In genomic region chr17:36836427-36836812, GRCm38 (mm10) we compare ENCODE assay signal across 8 mouse cellular contexts. TPM values are rescaled to one million over a fixed set of nuclear protein-coding genes. Genes with fewer than 3 reads are reported as not detected.
DNase-seq lines count a peak whose midpoint lies in the region; ATAC-seq and TF ChIP-seq lines count a peak whose summit lies in the region.

No protein-coding gene starts in this region.

- WGBS in liver, adult 2 months: 6% methylated on average over 3 of the region's 3 CpGs
- WGBS in embryonic facial prominence, embryonic 11.5 days: 12% methylated on average over 3 of the region's 3 CpGs
- 17% methylated on average over 3 of the region's 3 CpGs for WGBS in intestine, embryonic 15.5 days
- 12% methylated on average over 3 of the region's 3 CpGs for WGBS in midbrain, embryonic 16.5 days

- H3K27me3 ChIP-seq in liver, adult 2 months (ENCODE audit: control insufficient read depth, insufficient read depth, low read length): no peaks in the 10 kb centered on the region
- H3K27me3 ChIP-seq in embryonic facial prominence, embryonic 11.5 days (ENCODE audit: control insufficient read depth, insufficient read depth, low read length): no peaks in the 10 kb centered on the region
- H3K27me3 ChIP-seq in intestine, embryonic 15.5 days (replicated peaks): no peaks in the 10 kb centered on the region
- no peaks in the 10 kb centered on the region for H3K27me3 ChIP-seq in midbrain, embryonic 16.5 days (ENCODE audit: control insufficient read depth, insufficient read depth, low read depth, low read length)

- peak overlapping the region; percentile 70 for H3K9ac ChIP-seq in liver, adult 2 months (ENCODE audit: low read depth, low read length)
- peak overlapping the region; percentile 35 for H3K9ac ChIP-seq in embryonic facial prominence, embryonic 11.5 days (replicated peaks; ENCODE audit: low read length)
- peak overlapping the region; percentile 42 for H3K9ac ChIP-seq in intestine, embryonic 15.5 days
- H3K9ac ChIP-seq in midbrain, embryonic 16.5 days (ENCODE audit: low read depth, low read length): peak overlapping the region; percentile 57; the same call in 1 of the 2 replicates

- TF ChIP-seq CTCF in liver, adult 2 months (IDR thresholded peaks at IDR 0.05; ENCODE audit: low read depth, low read length): no peak

- peaks cover 12% of the 10 kb centered on the region for H3K79me2 ChIP-seq in liver, adult 2 months (ENCODE audit: control insufficient read depth, insufficient read depth, low read length)

- H3K4me2 ChIP-seq in embryonic facial prominence, embryonic 11.5 days (ENCODE audit: low read depth, low read length): peak overlapping the region; percentile 64
- H3K4me2 ChIP-seq in intestine, embryonic 15.5 days (replicated peaks): peak overlapping the region; percentile 68
- peak overlapping the region; percentile 69 for H3K4me2 ChIP-seq in midbrain, embryonic 16.5 days (ENCODE audit: low read length)

- H3K4me3 ChIP-seq in liver, adult 2 months (ENCODE audit: insufficient read depth, low read depth, low read length): peak overlapping the region; percentile 49
- H3K4me3 ChIP-seq in embryonic facial prominence, embryonic 11.5 days (ENCODE audit: low read depth, low read length): peak overlapping the region; percentile 64
- peak overlapping the region; percentile 78 for H3K4me3 ChIP-seq in intestine, embryonic 15.5 days (replicated peaks)
- H3K4me3 ChIP-seq in midbrain, embryonic 16.5 days (ENCODE audit: low read depth, low read length): peak overlapping the region; percentile 62

- H3K36me3 ChIP-seq in liver, adult 2 months (ENCODE audit: control insufficient read depth, insufficient read depth, low read length): no peaks in the 10 kb centered on the region
- H3K36me3 ChIP-seq in embryonic facial prominence, embryonic 11.5 days (replicated peaks; ENCODE audit: control insufficient read depth, insufficient read depth, low read depth, low read length): no peaks in the 10 kb centered on the region
- no peaks in the 10 kb centered on the region for H3K36me3 ChIP-seq in intestine, embryonic 15.5 days
- no peaks in the 10 kb centered on the region for H3K36me3 ChIP-seq in midbrain, embryonic 16.5 days (ENCODE audit: control insufficient read depth, insufficient read depth, low read length)

- H3K27ac ChIP-seq in liver, adult 2 months (replicated peaks; ENCODE audit: insufficient read depth, low read depth, low read length): peak overlapping the region; percentile 93
- H3K27ac ChIP-seq in embryonic facial prominence, embryonic 11.5 days (replicated peaks; ENCODE audit: low read depth, low read length): no peak overlapping the region; the same call in 1 of the 2 replicates
- peak overlapping the region; percentile 98 for H3K27ac ChIP-seq in intestine, embryonic 15.5 days
- H3K27ac ChIP-seq in midbrain, embryonic 16.5 days (ENCODE audit: low read length): peak overlapping the region; percentile 83

- DNase-seq in liver, adult 2 months (ENCODE audit: extremely low read depth, low read depth, low spot score): no peak
- no peak for DNase-seq in liver
- DNase-seq in embryonic facial prominence, embryonic 11.5 days (ENCODE audit: low spot score): no peak
- DNase-seq in adrenal gland, postnatal 10 days: no peak
- DNase-seq in cerebellum, adult 18-20 months: no peak
- no peak for DNase-seq in embryo, embryonic 9.5 days (ENCODE audit: extremely low spot score)

- no peaks in the 10 kb centered on the region for H3K9me3 ChIP-seq in embryonic facial prominence, embryonic 11.5 days (replicated peaks; ENCODE audit: control insufficient read depth, low read length)
- H3K9me3 ChIP-seq in intestine, embryonic 15.5 days: no peaks in the 10 kb centered on the region
- no peaks in the 10 kb centered on the region for H3K9me3 ChIP-seq in midbrain, embryonic 16.5 days (replicated peaks; ENCODE audit: control insufficient read depth, low read length, poor library complexity, severe bottlenecking)

- H3K4me1 ChIP-seq in liver, adult 2 months (ENCODE audit: control insufficient read depth, insufficient read depth, low read length): peaks cover 5% of the 10 kb centered on the region
- no peaks in the 10 kb centered on the region for H3K4me1 ChIP-seq in embryonic facial prominence, embryonic 11.5 days (ENCODE audit: control insufficient read depth, insufficient read depth, low read length)
- peaks cover 8% of the 10 kb centered on the region; the same call in 1 of the 2 replicates for H3K4me1 ChIP-seq in intestine, embryonic 15.5 days (replicated peaks)
- peaks cover 11% of the 10 kb centered on the region for H3K4me1 ChIP-seq in midbrain, embryonic 16.5 days (ENCODE audit: control insufficient read depth, insufficient read depth, low read length)

- 0 out of 2 replicates have a peak, but pooled peaks have one; percentile 3 for ATAC-seq in embryonic facial prominence, embryonic 11.5 days (replicated peaks; ENCODE audit: insufficient number of reproducible peaks, low FRiP score, low TSS enrichment, low read depth)
- ATAC-seq in intestine, embryonic 15.5 days: peak; percentile 29
- ATAC-seq in midbrain, embryonic 16.5 days: peak; percentile 59

- TF ChIP-seq POLR2A in liver, adult 2 months (IDR thresholded peaks at IDR 0.05; ENCODE audit: extremely low read depth, insufficient read depth, low read length): no peak

RNA-seq across cellular contexts. Expression of gene Trim26, which starts 0.5 kb away (rescaled TPM):
- 13.5 and 14.0 TPM in 2 replicates for total RNA-seq in liver, adult 2 months (2014; rRNA removed)
- polyA plus RNA-seq in liver, adult 2 months (2012; rRNA removed): 25.8 and 27.0 TPM in 2 replicates
- polyA plus RNA-seq in embryonic facial prominence, embryonic 11.5 days (2014; fragmentation: Nextera tagmentation; extraction: Ambion mirVana): 36.0 and 38.2 TPM in 2 replicates
- polyA plus RNA-seq in intestine, embryonic 15.5 days (2015; fragmentation: Nextera tagmentation; extraction: Ambion mirVana): 38.0 and 41.5 TPM in 2 replicates
- 44.5 and 48.0 TPM in 2 replicates for polyA plus RNA-seq in midbrain, embryonic 16.5 days (2015; fragmentation: Nextera tagmentation; extraction: Ambion mirVana)
- 10 to 100 TPM; 43.1 to 49.5 TPM for total RNA-seq in adrenal gland, postnatal 10 days (2021)

RNA-seq across cellular contexts. Expression of gene H2-M10.6, which starts 24.4 kb away (rescaled TPM):
- not detected in 2 replicates for total RNA-seq in liver, adult 2 months (2014; rRNA removed)
- not detected in 2 replicates for polyA plus RNA-seq in liver, adult 2 months (2012; rRNA removed)
- polyA plus RNA-seq in embryonic facial prominence, embryonic 11.5 days (2014; fragmentation: Nextera tagmentation; extraction: Ambion mirVana): not detected in 2 replicates
- not detected in 2 replicates for polyA plus RNA-seq in intestine, embryonic 15.5 days (2015; fragmentation: Nextera tagmentation; extraction: Ambion mirVana)
- not detected in 2 replicates for polyA plus RNA-seq in midbrain, embryonic 16.5 days (2015; fragmentation: Nextera tagmentation; extraction: Ambion mirVana)
- not detected for total RNA-seq in adrenal gland, postnatal 10 days (2021)

RNA-seq across cellular contexts. Expression of gene Trim15, which starts 30.6 kb away (rescaled TPM):
- not detected in 2 replicates for total RNA-seq in liver, adult 2 months (2014; rRNA removed)
- not detected in 2 replicates for polyA plus RNA-seq in liver, adult 2 months (2012; rRNA removed)
- polyA plus RNA-seq in embryonic facial prominence, embryonic 11.5 days (2014; fragmentation: Nextera tagmentation; extraction: Ambion mirVana): 0.25 and 0.39 TPM in 2 replicates
- 4.6 and 6.1 TPM in 2 replicates for polyA plus RNA-seq in intestine, embryonic 15.5 days (2015; fragmentation: Nextera tagmentation; extraction: Ambion mirVana)
- polyA plus RNA-seq in midbrain, embryonic 16.5 days (2015; fragmentation: Nextera tagmentation; extraction: Ambion mirVana): 0.53 and 0.89 TPM in 2 replicates
- total RNA-seq in adrenal gland, postnatal 10 days (2021): not detected

RNA-seq across cellular contexts. Expression of gene Trim10, which starts 33.0 kb away (rescaled TPM):
- 0.07 TPM in 1 of 2 replicates, not detected in the other for total RNA-seq in liver, adult 2 months (2014; rRNA removed)
- polyA plus RNA-seq in liver, adult 2 months (2012; rRNA removed): not detected in 2 replicates
- polyA plus RNA-seq in embryonic facial prominence, embryonic 11.5 days (2014; fragmentation: Nextera tagmentation; extraction: Ambion mirVana): 5.9 and 7.4 TPM in 2 replicates
- polyA plus RNA-seq in intestine, embryonic 15.5 days (2015; fragmentation: Nextera tagmentation; extraction: Ambion mirVana): 4.8 and 5.2 TPM in 2 replicates
- 0.70 and 1.0 TPM in 2 replicates for polyA plus RNA-seq in midbrain, embryonic 16.5 days (2015; fragmentation: Nextera tagmentation; extraction: Ambion mirVana)
- total RNA-seq in adrenal gland, postnatal 10 days (2021): 1 to 10 TPM; 2.1 to 5.4 TPM

RNA-seq across cellular contexts. Expression of gene Trim40, which starts 53.5 kb away (rescaled TPM):
- total RNA-seq in liver, adult 2 months (2014; rRNA removed): not detected in 2 replicates
- 0.05 TPM in 1 of 2 replicates, not detected in the other for polyA plus RNA-seq in liver, adult 2 months (2012; rRNA removed)
- not detected in 2 replicates for polyA plus RNA-seq in embryonic facial prominence, embryonic 11.5 days (2014; fragmentation: Nextera tagmentation; extraction: Ambion mirVana)
- 0.78 and 1.2 TPM in 2 replicates for polyA plus RNA-seq in intestine, embryonic 15.5 days (2015; fragmentation: Nextera tagmentation; extraction: Ambion mirVana)
- not detected in 2 replicates for polyA plus RNA-seq in midbrain, embryonic 16.5 days (2015; fragmentation: Nextera tagmentation; extraction: Ambion mirVana)
- total RNA-seq in adrenal gland, postnatal 10 days (2021): not detected

Comparison
In these comparisons a context has a peak if more than half of its experiments do, and no peak if none do; other contexts are left out.
1. ATAC-seq: peak in every context shown above with its lines; median percentile 59 in midbrain, embryonic 16.5 days; 29 in intestine, embryonic 15.5 days; 3 in embryonic facial prominence, embryonic 11.5 days.